Mouse (Mus musculus): ENCODE data around the gene Zfp169.
A peak's percentile ranks its signal among the peaks of the same experiment; 100 is the strongest.
"Not testable (repeated sequence)": the region's sequence is repeated elsewhere in the genome, so short reads cannot be mapped to it uniquely, and the experiment has no call there.

Gene Zfp169

DNA sequence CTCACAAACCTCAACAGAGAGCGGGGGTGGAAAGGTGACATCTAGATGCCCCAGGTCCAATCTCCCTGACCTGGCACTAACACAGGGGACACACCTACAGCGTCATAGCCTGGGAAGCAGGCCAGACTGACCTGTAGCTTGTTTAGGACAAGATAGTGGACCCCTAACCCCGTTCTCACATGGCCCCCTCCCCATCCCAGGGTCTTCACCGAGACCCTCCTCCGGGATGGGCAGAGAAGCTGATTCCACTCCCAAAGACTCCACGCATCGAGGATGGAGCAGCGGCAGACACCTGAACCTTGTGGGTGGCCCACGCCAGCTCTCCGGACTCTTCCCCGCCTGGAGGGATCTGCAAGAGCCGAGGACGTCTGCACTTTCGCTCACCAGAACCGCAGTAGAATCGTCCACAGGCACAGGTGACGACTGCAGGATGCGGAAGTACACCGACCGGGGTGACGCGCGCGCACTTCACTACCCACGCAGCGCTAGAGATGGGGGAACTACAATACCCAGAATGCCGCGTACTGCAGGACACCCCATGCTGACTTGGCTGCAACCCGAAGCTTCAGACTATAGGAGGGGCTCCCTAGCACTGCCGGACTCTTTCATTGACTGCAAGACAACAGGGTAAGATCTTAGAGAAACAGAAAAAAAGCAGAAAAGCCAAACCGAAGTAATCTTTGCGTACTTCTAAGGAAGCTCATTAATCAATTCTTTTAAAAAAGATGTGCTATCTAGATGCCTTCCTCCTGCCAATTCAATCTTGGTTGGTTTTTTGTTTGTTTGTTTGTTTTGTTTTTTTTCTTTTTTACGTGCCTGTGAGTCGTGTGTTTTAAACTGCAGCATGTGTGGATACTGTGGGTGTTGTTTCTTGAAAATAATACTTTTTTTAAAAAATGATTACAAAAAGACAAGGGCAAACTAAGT lies at the start of gene Zfp169, which contains the start of gene A830005F24Rik:
Gene Zfp169 (minus strand): TSS at position 449 of the 927 bp plus-strand sequence.
Gene A830005F24Rik (plus strand): TSS at position 568 of the 927 bp plus-strand sequence.
- DNase-seq = peak; percentile 92

DNA sequence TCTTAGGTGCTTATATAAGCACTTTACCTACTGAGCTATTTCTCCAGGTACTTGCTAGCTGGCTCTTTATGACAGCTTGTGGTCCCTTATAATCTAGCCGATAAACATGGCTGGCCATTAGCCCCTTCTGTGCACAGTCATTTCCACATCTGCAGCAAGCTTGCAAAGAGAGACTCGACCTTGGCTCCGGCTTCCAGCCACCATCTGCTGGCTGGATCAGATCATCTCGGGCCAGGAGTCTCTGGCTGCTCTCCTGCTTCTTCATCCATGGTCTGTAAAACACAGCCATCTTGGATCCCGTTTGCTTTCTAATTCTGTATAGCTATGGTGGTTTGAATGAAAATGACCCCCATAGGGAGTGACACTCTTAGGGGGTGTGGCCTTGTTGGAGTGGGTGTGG lies 49.1 kb upstream of the Zfp169 start:
- no peak for DNase-seq

DNA sequence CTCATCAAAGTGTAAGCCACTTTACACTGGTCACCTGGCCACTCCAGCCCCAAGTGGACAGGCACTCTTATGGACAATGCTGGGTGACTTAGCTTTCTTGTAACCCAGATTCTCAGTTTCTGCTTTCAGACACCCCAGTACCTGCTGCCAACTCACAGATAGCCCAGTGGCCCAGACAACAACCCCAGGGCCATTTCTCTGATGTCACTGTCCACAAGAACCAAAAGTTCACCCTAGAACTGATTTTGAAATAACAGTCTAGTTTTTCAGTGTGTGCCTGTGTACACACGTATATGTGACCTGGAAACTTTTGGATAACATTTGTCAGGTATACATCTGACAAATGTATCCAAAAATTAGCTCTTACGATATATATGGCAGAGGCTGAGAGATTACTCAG lies 48.2 kb upstream of the Zfp169 start:
- no peak for DNase-seq

DNA sequence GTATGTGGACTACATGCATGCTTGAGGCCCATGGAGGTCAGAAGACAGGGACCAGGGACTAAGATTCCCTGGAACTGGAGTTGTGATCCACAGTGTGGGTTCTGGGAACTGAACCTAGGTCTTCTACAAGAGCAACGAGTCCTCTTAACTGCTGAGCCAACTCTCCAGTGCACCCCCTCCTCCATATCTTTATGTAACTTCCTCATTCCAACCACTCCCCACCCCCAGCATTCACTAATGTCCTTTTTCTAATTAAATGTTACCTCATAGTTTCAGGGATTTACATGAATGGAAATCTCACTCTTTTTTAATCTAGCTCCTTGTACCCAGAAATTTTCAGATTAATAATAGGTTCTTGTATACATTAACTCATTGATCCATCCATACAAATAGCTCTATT lies 42.7 kb upstream of the Zfp169 start:
- no peak for DNase-seq

DNA sequence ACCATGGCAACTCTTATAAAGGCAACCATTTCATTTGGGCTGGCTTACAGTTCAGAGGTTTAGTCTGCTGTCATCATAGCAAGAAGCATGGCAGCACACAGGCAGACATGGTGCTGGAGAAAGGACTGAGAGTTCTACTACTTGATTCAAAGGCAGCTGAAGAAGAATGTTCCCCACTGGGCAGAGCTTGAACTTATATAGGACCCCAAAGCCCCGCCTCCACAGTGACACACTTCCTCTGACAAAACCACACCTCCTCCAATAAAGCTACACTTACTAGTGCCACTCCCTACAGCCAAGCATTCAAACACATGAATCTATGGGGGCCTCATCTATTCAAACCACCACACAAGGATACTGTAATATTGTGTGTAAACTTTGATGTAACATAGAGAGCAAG lies 41.3 kb upstream of the Zfp169 start:
- DNase-seq = no peak

DNA sequence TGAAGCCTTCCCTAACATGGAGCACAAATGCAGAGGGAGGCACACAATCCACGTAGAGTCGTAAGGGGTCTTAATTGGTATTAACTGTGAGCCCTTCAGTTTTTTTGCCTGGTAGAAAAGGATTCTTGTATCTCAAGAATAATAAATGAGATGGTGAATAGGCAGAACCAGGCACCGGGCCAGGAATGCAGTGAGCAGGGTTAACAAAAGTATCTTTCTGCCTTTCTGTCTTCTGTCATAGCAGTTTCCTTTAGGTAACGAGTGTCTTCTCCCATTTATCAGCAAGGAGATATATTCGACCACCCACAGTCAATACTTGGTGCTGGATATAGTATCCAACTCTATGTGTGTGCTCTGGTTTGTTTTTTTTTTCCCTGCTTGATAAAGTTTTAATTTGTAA lies 40.3 kb upstream of the Zfp169 start:
- no peak for DNase-seq

DNA sequence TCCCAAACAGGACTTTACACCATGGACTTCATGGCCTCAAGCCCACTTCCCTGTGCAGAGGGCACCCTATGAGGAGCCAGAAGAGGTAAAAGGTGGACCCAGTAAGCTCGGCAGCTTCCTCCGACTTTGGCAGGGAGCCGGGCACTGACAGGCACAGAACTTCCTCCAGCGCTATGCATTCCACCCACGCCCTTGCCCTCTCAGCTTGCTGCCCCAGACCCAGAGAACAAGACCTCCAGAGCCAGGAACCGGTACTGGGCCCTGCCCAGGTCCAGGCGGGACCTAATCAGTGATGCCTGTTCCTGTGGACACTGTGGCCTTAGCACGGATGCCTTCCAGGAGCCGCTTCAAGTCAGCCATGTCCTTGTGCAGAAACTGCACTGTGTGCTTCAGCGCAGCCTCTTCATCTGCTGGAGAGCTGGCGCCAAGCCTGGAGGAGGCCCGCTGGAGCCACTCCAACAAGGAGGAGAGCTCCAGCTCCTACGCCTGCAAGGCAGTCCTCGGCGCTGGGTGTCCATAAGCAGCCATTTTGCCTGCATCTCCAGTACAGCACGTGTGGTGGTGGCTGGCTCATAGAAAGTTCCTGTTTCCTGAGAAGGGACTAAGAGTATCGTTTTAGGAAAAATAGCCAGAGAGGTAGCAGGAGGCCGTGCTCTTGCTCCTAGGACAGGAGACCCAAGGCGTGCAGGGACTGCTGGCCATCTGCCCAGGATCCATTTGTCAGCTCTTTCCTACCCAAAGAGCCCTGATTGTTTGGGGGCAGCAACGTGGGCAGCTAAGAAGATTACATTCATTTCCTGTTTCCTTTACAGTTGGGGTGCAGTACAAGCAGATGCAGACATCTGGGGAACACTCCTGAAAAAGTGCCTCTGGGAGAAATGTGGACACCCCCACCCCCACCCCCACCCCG lies 39.2 kb upstream of the Zfp169 start:
- no peak for DNase-seq

DNA sequence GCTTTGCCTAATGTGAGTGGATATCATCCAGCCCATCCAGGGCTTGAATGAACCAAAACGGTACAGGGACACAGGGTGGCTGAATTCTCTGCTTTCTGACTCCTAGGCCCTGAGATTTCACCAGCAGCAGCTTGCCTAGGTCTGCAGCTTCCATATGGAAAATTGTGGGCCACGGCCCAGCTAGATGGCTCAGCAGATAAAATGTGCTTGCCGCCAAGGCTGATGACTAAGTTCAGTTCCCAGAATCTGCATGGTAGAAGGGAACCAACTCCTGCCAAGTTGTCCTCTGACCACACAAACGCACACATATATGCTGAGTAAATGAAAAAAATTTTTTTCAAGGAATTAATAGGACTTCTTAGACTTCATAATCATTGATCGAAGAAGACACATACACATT lies 35.0 kb upstream of the Zfp169 start:
- DNase-seq = no peak

DNA sequence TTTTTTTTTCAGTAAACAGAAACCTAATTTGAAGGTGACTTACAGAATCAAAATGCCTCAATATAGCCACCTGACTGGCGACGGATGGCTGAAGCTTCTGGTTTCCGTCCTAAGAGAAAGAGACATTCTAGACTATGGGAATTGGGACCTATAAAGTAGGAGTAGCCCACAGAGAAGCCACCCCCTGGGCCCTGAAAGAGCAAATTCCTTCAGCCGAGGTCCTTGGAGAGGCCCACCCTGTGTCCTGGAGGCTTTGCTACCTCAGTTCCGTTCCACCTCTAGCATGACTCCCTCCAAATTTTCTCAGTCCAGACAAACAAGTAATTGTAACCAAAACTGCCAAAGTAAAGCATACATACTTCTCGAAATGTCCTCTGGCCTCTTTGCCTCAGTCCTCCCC lies 34.4 kb upstream of the Zfp169 start:
- DNase-seq = no peak

DNA sequence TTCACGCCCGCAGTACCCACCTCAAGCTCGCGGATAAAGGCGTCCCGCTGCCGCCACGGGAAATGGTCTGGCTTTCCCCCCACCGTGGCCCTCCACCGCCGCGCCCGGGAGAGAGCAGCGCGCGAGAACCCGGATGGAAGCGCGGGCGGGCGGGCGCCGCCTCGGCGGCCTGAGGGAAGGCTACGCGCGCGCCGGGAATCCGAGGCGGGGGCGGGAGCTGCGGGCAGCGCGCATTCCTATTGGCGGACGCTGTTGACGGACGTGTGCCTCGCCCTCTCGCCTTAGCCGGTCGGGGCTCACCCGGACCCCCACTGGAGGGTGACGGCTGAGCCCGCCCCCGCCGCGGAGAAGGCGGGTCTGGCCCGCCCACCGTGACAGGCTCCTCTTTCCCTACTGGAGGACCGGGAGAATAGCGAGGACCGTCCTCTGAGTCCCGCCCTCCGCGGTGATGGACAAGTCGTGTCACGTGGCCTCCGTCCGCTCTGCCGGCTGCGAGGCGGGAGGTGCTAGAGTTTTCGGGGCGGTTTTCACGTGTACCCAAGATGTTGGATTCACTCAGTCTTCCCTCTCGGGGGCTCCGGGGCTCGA lies 33.2 kb upstream of the Zfp169 start:
- DNase-seq = peak; percentile 100

DNA sequence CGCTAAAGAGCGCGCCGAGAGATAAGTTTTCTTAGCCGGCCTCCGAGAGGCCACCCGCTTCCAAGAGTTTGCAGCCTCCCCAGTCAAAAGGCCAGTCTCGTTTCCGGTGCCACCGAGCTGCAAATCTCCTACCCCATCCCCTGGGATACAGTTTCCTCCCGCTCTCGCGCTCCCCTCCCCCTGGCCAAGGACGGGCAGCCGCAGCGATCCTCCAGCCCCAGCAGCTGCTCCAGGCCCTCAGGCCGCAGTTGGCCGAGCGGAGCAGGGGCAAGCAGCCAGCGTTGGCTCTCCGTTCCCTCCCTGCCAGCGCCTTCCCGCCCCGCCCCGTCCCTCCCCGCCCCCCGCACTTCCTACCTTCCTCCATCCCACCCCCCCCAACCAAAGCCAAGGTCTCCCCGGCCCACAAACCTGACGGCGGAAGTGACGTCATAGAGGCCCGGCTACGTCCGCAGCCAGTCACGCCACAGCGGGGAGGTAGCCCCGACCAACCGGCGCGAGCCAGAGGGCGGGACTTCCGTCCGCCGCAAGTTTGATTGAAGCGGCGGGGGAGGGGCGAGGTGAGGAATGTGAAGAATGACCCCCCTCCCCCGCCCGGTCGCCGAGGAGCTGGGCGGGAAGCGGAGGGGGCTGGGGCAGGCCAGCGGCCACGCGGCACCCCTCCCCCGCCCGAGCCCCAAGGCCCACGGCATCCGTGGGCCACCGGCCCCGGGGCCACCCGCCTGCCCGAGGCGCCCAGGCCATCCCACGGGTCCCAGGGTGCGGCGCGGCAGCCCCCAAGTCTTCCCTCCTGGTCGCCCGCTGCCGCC lies 32.4 kb upstream of the Zfp169 start:
- DNase-seq = peak; percentile 100

DNA sequence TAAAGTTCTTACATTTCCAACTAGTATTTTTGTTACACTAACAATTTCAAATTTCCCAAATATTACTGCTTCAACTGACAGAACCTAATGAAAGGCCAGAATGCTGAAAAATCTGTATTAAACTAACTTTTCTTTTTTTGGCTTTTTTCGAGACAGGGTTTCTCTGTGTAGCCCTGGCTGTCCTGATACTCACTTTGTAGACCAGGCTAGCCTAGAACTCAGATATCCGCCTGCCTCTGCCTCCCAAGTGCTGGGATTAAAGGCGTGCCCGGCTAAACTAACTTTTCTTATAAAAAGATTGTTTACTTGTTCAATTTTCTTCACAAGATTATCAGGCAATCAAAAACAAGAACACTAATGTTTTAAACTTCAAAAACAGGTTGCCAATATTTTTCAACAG lies 31.6 kb upstream of the Zfp169 start:
- no peak for DNase-seq

DNA sequence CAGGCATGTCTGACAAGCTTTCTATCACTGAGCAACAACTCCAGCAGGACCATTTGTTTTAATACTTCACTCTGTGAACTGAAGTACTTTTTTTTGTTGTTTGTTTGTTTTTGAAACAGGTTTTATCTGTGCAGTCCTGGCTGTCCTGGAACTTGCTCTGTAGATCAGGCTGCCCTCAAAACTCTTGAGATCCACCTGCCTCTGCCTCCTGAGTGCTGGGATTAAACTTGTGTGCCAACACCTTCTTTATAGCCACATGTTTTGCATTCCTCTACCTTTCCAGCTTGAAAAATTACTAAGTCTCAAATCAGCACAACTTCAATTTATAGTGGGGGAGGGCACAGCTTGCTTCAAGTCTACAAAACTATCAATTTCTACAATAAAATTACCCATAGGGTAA lies 31.1 kb upstream of the Zfp169 start:
- no peak for DNase-seq

DNA sequence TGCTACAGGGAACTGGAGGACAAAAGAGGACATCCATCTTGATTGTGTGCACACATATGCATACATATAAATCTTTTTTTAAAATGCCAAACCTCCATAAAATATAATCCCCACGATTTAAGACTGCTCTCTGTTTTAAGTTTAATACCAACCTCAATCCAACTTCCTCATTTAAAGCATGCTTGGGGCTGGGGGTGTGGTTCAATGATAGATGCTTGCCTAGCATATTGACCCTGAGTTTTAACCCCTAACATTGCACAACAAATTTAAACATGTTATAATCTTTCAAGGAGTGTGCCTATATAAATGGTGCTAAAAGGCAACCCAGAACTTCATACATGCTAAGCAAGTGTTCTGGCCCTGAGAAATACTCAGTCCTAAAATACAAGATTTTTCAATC lies 27.2 kb upstream of the Zfp169 start:
- no peak for DNase-seq

DNA sequence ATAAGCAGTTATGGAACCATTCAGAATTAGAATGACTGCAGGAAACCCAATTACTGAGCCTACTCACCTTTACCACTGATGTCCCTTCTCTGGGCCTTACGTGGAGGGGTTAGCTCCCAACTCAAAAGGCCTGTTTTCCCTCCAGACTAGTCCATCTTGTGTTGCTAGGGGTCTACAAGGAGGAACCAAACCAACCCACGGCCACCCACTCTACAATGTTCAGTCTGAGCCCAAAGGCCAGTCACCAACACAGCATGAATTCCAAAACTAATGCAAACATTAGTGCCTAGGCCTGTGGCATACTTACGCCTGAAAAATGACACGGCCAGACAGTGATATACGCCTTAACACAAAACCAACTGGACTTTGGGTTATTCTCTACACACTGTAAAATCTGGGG lies 20.2 kb upstream of the Zfp169 start:
- no peak for DNase-seq

DNA sequence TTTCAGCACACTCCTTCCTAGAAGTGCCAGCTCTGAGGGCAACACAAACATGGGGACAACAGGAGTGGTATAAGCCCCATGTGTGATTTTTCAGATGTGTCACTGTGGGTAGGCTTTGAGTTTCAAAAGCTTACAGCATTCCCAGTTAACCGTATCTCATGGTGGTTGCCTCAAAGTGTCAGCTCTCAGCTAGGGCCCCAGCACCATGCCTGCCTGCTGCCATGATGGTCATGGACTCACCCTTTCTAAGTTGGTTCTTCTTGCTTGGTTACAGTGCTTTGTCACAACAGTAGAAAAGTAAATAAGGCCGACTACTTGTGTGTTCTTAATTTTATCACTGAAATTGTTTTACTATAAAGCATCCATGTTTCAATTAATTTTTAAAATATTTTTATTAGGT lies 18.2 kb upstream of the Zfp169 start:
- no peak for DNase-seq

DNA sequence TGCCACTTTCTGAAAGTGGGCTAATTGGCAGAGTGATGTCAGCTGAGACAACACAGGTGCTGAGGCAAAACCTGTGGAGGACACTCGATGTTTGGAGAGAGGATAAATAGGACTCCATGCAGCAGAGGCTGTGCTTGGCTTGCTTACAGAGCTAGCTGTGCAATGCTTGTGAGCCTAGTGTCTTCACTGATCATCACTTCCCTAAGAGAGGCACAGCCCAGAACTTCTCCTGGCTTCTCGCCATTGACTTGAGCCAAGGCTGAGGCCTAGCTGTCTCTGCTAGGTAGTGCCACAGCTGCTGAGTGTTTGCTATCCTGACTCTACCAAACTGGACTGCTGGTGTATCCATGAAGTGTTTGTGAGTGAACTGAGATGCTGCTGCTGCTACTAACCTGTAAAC lies 17.4 kb upstream of the Zfp169 start:
- DNase-seq = no peak

DNA sequence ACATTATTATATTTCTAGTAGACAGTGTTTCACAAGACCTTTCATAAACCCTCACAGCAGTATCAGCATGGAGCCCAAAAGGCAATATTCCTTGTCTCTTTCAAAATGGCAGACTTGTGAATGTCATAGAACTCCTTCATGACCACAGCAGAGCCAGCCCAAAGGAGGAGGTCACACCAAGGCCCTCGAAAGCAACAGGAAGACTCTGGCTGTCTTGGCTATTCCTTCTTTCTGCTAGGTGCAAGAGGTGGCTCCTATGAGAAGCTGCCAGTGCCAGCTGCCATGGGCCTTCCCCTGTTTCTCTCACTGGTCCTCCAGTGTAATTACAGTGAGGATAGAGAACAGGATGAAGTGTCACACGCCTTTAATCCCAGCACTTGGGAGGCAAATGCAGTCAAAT lies 15.8 kb upstream of the Zfp169 start:
- DNase-seq = no peak

DNA sequence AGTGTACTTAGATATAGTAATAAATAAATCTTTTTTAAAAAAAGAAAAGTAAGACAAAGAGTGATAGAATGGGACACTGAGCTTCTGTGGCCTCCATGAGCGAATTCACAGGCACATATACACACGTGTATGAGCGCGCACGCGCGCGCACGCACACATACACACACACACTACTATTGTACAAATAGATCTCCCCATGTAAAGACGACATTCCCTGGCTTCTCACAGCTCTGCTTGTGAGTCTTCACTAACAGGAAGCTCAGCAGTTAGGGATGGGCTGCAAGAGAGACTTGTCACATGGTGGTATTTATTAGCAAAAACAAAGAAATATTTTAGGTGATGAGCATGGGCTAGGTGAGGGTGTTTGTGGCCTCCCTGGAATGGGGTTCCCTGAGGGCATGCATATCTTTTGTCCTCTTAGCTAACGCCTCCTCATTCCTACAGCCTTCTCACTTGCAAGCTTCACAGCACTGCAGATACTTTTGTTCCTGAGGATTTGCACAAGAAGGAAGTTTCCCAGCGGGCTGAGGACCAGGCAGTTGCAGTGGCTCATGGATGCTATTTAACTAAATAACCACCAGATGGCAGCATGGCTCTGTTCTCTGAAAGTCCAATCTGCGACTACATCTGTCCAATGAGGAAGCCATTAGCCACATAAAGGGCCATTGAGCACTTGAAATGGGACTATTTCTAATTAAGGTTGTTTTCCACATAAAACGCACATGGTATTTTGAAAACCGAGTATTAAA lies 15.0 kb upstream of the Zfp169 start:
- peak; percentile 87 for DNase-seq

DNA sequence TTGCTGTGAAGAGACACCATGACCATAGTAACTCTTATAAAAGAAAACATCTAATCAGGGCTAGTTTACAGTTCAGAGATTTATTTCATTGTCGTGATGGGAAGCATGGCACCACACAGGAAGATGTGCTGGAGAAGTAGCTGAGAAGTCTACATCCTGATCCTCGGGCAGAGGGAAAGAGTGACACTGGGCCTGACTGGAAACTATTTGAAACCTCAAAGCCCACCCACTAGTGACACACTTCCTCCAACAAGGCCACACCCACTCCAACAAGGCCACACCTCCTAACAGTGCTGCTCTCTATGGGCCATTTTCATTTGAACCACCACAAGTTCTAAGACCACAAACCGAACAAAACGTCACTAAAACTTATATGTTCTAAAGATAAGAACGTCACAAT lies 12.5 kb upstream of the Zfp169 start:
- DNase-seq = no peak

DNA sequence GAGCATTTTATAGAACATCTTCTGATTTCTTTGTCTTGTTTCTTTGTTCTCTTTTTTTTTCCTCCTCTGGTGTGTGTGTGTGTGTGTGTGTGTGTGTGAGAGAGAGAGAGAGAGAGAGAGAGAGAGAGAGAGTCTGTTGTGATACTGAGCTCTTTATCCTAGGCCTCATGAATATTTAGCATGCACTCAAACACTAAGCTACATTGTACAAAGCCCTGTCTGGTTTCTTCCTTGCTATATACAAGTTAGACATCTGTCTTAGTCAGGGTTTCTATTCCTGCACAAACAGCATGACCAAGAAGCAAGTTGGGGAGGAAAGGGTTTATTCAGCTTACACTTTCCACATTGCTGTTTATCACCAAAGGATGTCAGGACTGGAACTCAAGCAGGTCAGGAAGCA lies 5.9 kb upstream of the Zfp169 start:
- not testable (repeated sequence) for DNase-seq

DNA sequence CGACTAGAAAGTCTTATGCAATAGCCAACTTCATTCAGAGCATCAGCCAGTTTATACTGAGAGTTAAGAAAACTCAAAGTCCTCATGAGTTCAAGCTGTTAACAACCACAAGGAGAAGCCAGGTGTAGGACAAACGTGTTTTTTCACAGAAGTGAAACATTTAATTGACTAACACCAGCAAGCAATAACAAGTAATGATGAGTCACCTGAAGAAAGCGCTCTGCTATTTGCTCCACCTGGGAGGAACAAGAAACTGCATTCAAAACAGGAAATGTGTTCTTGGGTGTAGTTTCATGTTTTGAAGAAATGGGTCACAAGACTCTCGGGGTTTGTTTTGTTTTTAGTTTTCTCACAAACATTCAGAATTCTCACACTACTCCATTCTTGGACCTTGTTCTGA lies 2.6 kb upstream of the Zfp169 start:
- DNase-seq = no peak
